Mouse (Mus musculus) spleen, embryonic (tissue): ENCODE results near the gene Lgals3bp.

Experiments used
- CTCF ChIA-PET: fragments of 350-600 bp; sonication (Branson Sonifier 250); formaldehyde crosslinking; loops from one replicate; lab custom pipeline; 2022; lab: Charles Lee

Lgals3bp gene

GRCm38 (mm10) chr11:118401760-118402280 is at the start of gene Lgals3bp:
TSS of gene Lgals3bp (minus strand) at chr11:118402092.
- CTCF ChIA-PET: no interaction called here

- CTCF ChIA-PET: no interaction called here
These were observed 49.3 kb upstream of the Lgals3bp start for GRCm38 (mm10) chr11:118451211-118451610.

- CTCF ChIA-PET: no interaction called here
These were observed 46.5 kb upstream of the Lgals3bp start for GRCm38 (mm10) chr11:118448385-118448784.

GRCm38 (mm10) chr11:118447346-118447745 is 45.5 kb upstream of the Lgals3bp start:
- CTCF ChIA-PET: no interaction called here

- CTCF ChIA-PET: interaction anchor here (0.5 to 0.9 kb wide), 2 partner anchors 13 to 18 kb away, joined by 3 to 5 read pairs; no protein-coding TSS in a partner anchor
These were observed 44.0 kb upstream of the Lgals3bp start for GRCm38 (mm10) chr11:118445843-118446242.

- CTCF ChIA-PET: interaction anchor here (0.6 to 1.2 kb wide), 4 partner anchors 18 to 64 kb away, joined by 3 to 5 read pairs (median 3); no protein-coding TSS in a partner anchor
These were observed 41.5 kb upstream of the Lgals3bp start for GRCm38 (mm10) chr11:118443201-118443970.

- CTCF ChIA-PET: interaction anchor here (0.7 to 0.8 kb wide), 2 partner anchors 57 to 65 kb away, joined by 3 read pairs; no protein-coding TSS in a partner anchor
These were observed 40.8 kb upstream of the Lgals3bp start for GRCm38 (mm10) chr11:118442691-118443090.

- CTCF ChIA-PET: no interaction called here
These were observed 36.9 kb upstream of the Lgals3bp start for GRCm38 (mm10) chr11:118438665-118439414.

GRCm38 (mm10) chr11:118436471-118436935 is 34.6 kb upstream of the Lgals3bp start:
- CTCF ChIA-PET: interaction anchor here (0.6 kb wide), 1 partner anchor 42 kb away, joined by 3 read pairs; no protein-coding TSS in a partner anchor

GRCm38 (mm10) chr11:118434093-118434492 is 32.2 kb upstream of the Lgals3bp start:
- CTCF ChIA-PET: interaction anchor here (0.6 kb wide), 1 partner anchor 25 kb away, joined by 4 read pairs; no protein-coding TSS in a partner anchor

- CTCF ChIA-PET: no interaction called here
These were observed 31.5 kb upstream of the Lgals3bp start for GRCm38 (mm10) chr11:118433398-118433868.

- CTCF ChIA-PET: no interaction called here
These were observed 29.4 kb upstream of the Lgals3bp start for GRCm38 (mm10) chr11:118431100-118431948.

- CTCF ChIA-PET: no interaction called here
These were observed 28.5 kb upstream of the Lgals3bp start for GRCm38 (mm10) chr11:118430291-118430885.

GRCm38 (mm10) chr11:118428944-118429709 is 27.2 kb upstream of the Lgals3bp start:
- CTCF ChIA-PET: interaction anchor here (0.7 kb wide), 1 partner anchor 15 kb away, joined by 12 read pairs; no protein-coding TSS in a partner anchor

- CTCF ChIA-PET: interaction anchor here (0.5 to 0.7 kb wide), 2 partner anchors 16 to 21 kb away, joined by 4 to 12 read pairs; no protein-coding TSS in a partner anchor
These were observed 26.6 kb upstream of the Lgals3bp start for GRCm38 (mm10) chr11:118428460-118428868.

- CTCF ChIA-PET: interaction anchor here (0.5 to 0.7 kb wide), 2 partner anchors 17 to 21 kb away, joined by 4 to 12 read pairs; no protein-coding TSS in a partner anchor
These were observed 26.1 kb upstream of the Lgals3bp start, which contains the start of gene C1qtnf1 for GRCm38 (mm10) chr11:118427986-118428385. TSS of gene C1qtnf1 (plus strand) at chr11:118428203.

GRCm38 (mm10) chr11:118427266-118427779 is 25.4 kb upstream of the Lgals3bp start:
- CTCF ChIA-PET: interaction anchor here (0.8 kb wide), 1 partner anchor 18 kb away, joined by 3 read pairs; no protein-coding TSS in a partner anchor

- CTCF ChIA-PET: no interaction called here
These were observed 24.9 kb upstream of the Lgals3bp start for GRCm38 (mm10) chr11:118426765-118427164.
